Mouse (Mus musculus): Measurements from ENCODE around the gene Nr1i3.
A peak's percentile ranks its signal among the peaks of the same experiment; 100 is the strongest.
"Not testable (repeated sequence)": the region's sequence is repeated elsewhere in the genome, so short reads cannot be mapped to it uniquely, and the experiment has no call there.

Gene Nr1i3

GRCm38 (mm10) chr1:171230215-171230614 lies 16.4 kb downstream of the Nr1i3 start:
- DNase-seq (ENCODE audit: low read depth, low spot score), result peak; percentile 17

- no peak for DNase-seq (ENCODE audit: low read depth, low spot score)
Observed at GRCm38 (mm10) chr1:171231844-171232243, 18.1 kb downstream of the Nr1i3 start.

- no peak for DNase-seq (ENCODE audit: low read depth, low spot score)
Observed at GRCm38 (mm10) chr1:171232348-171232747, 18.6 kb downstream of the Nr1i3 start.

- DNase-seq (ENCODE audit: low read depth, low spot score), result no peak
Observed at GRCm38 (mm10) chr1:171232800-171233730, 19.3 kb downstream of the Nr1i3 start.

- no peak for DNase-seq (ENCODE audit: low read depth, low spot score)
Observed at GRCm38 (mm10) chr1:171234126-171234525, 20.4 kb downstream of the Nr1i3 start, which contains the start of gene Fcer1g. Gene Fcer1g, minus strand, starts transcription at chr1:171234365.

GRCm38 (mm10) chr1:171234538-171234937 lies 20.8 kb downstream of the Nr1i3 start:
- DNase-seq (ENCODE audit: low read depth, low spot score), result no peak

GRCm38 (mm10) chr1:171235791-171236190 lies 22.0 kb downstream of the Nr1i3 start:
- no peak for DNase-seq (ENCODE audit: low read depth, low spot score)

GRCm38 (mm10) chr1:171237438-171237837 lies 23.7 kb downstream of the Nr1i3 start:
- DNase-seq (ENCODE audit: low read depth, low spot score), result no peak

- DNase-seq (ENCODE audit: low read depth, low spot score), result peak; percentile 56
Observed at GRCm38 (mm10) chr1:171238463-171238862, 24.7 kb downstream of the Nr1i3 start.

- DNase-seq (ENCODE audit: low read depth, low spot score), result no peak
Observed at GRCm38 (mm10) chr1:171239992-171240744, 26.4 kb downstream of the Nr1i3 start.

- no peak for DNase-seq (ENCODE audit: low read depth, low spot score)
Observed at GRCm38 (mm10) chr1:171240911-171241310, 27.1 kb downstream of the Nr1i3 start.

GRCm38 (mm10) chr1:171241952-171242351 lies 28.2 kb downstream of the Nr1i3 start:
- DNase-seq (ENCODE audit: low read depth, low spot score), result not testable (repeated sequence)

GRCm38 (mm10) chr1:171245353-171245752 lies 31.6 kb downstream of the Nr1i3 start:
- no peak for DNase-seq (ENCODE audit: low read depth, low spot score)

GRCm38 (mm10) chr1:171246709-171247452 lies 33.1 kb downstream of the Nr1i3 start:
- DNase-seq (ENCODE audit: low read depth, low spot score), result peak; percentile 97

GRCm38 (mm10) chr1:171247453-171247841 lies 33.7 kb downstream of the Nr1i3 start:
- no peak for DNase-seq (ENCODE audit: low read depth, low spot score)

GRCm38 (mm10) chr1:171247916-171248315 lies 34.1 kb downstream of the Nr1i3 start:
- no peak for DNase-seq (ENCODE audit: low read depth, low spot score)

- DNase-seq (ENCODE audit: low read depth, low spot score), result no peak
Observed at GRCm38 (mm10) chr1:171248386-171249226, 34.8 kb downstream of the Nr1i3 start.

- peak; percentile 37 for DNase-seq (ENCODE audit: low read depth, low spot score)
Observed at GRCm38 (mm10) chr1:171249913-171250600, 36.3 kb downstream of the Nr1i3 start, which contains the start of gene Adamts4. Gene Adamts4, plus strand, starts transcription at chr1:171250421.

GRCm38 (mm10) chr1:171250680-171251593 lies 37.2 kb downstream of the Nr1i3 start, which contains the start of gene Ndufs2:
Gene Ndufs2, minus strand, starts transcription at chr1:171251388.
- DNase-seq (ENCODE audit: low read depth, low spot score), result no peak
